Mouse (Mus musculus) heart, adult 2 months (tissue): ENCODE results near the gene Tmem110.

ENCODE experiments used
- CTCF ChIP-seq: fragments of 200-600 bp; IDR thresholded peaks from 2 replicates; pipeline ENCODE4 v1.8.1; 2022; ENCODE audit warnings: antibody characterized with exemption, mild to moderate bottlenecking, moderate library complexity
- EP300 ChIP-seq: fragments of 200-500 bp; IDR thresholded peaks from 2 replicates; pipeline ENCODE4 v1.6.1; 2011; ENCODE audit warnings: low read depth, low read length, control low read depth; ENCODE audit not compliant: insufficient read depth
- POLR2A ChIP-seq: fragments of 200-500 bp; IDR thresholded peaks from 2 replicates; pipeline ENCODE4 v1.6.1; 2011; ENCODE audit warnings: mild to moderate bottlenecking, low read depth, low read length, control low read depth; ENCODE audit not compliant: insufficient read depth

- TF ChIP-seq CTCF (no peak), POLR2A (no peak), EP300 (no peak)
Observed at GRCm38 (mm10) chr14:30825021-30825475, 342 bp upstream of the Tmem110 start.
